Mouse (Mus musculus) midbrain, embryonic 12.5 days (tissue): ENCODE data around the gene Tubb4b. TPM values are rescaled to one million over a fixed set of nuclear protein-coding genes. Genes with fewer than 3 reads are reported as not detected.

Source experiments
- ATAC-seq: fragments of 200-750 bp; cut with Nextera tagmentation; 2 replicates; pipeline ENCODE4 v1.8.0; 2017; ENCODE audit warnings: low read depth, moderate TSS enrichment, moderate library complexity; ENCODE audit not compliant: low FRiP score
- H3K27ac ChIP-seq: fragments of 300-500 bp; sonication (generic); replicated peaks from 2 replicates; pipeline ENCODE4 v1.5.1; 2016; ENCODE audit warnings: mild to moderate bottlenecking
- H3K27me3 ChIP-seq: fragments of 300-500 bp; sonication (generic); 2 replicates; pipeline ENCODE4 v1.6.1; 2016; ENCODE audit warnings: mild to moderate bottlenecking
- H3K36me3 ChIP-seq: fragments of 300-500 bp; sonication (generic); 2 replicates; pipeline ENCODE4 v1.6.1; 2016
- H3K4me1 ChIP-seq: fragments of 300-500 bp; sonication (generic); 2 replicates; pipeline ENCODE4 v1.6.1; 2016
- H3K4me2 ChIP-seq: fragments of 300-500 bp; sonication (generic); replicated peaks from 2 replicates; pipeline ENCODE4 v1.6.1; 2016; ENCODE audit warnings: mild to moderate bottlenecking, moderate library complexity
- H3K4me3 ChIP-seq: fragments of 300-500 bp; sonication (generic); 2 replicates; pipeline ENCODE4 v1.5.1; 2016; ENCODE audit warnings: mild to moderate bottlenecking
- H3K9ac ChIP-seq: fragments of 300-500 bp; sonication (generic); replicated peaks from 2 replicates; pipeline ENCODE4 v1.6.1; 2016; ENCODE audit warnings: mild to moderate bottlenecking, moderate library complexity
- H3K9me3 ChIP-seq: fragments of 300-500 bp; sonication (generic); 2 replicates; pipeline ENCODE4 v1.6.1; 2016; ENCODE audit warnings: mild to moderate bottlenecking
- WGBS: fragments of 180-500 bp; shearing (Covaris S2); methylation state at CpG from one replicate; pipeline ENCODE4 v1.1.7; 2016; 5-methylcytosine and 5-hydroxymethylcytosine counted together
- polyA plus RNA-seq: library from polyadenylated mRNA; unstranded; fragments of >200 nt; fragmentation: Nextera tagmentation; extraction: Ambion mirVana; gene quantifications from 2 replicates; pipeline ENCODE4 v1.2.1, GENCODE M21; 2016

Tubb4b gene
- polyA plus RNA-seq, 1 experiment from 2014 or later, result 476 TPM

GRCm38 (mm10) chr2:25195211-25196156 is 29.0 kb downstream of the Tubb4b start:
- H3K27ac ChIP-seq, result no peak overlapping the region
- peaks cover 44% of the 10 kb centered on the region for H3K27me3 ChIP-seq
- H3K36me3 ChIP-seq, result peaks cover 11% of the 10 kb centered on the region
- H3K9ac ChIP-seq, result no peak overlapping the region
- no peaks in the 10 kb centered on the region for H3K9me3 ChIP-seq
- peak overlapping the region; percentile 21; the same call in 1 of the 2 replicates for H3K4me2 ChIP-seq
- 0 out of 2 replicates have a peak overlapping the region, but pooled peaks have one; percentile 3 for H3K4me3 ChIP-seq
- no peak for ATAC-seq
- WGBS, result 21% methylated on average over 55 of the region's 55 CpGs
- peaks cover 12% of the 10 kb centered on the region for H3K4me1 ChIP-seq

- peaks cover 12% of the 10 kb centered on the region for H3K4me1 ChIP-seq
- no peak for ATAC-seq
- H3K4me2 ChIP-seq, result no peak overlapping the region
- no peak overlapping the region for H3K27ac ChIP-seq
- no peaks in the 10 kb centered on the region for H3K9me3 ChIP-seq
- no peak overlapping the region for H3K4me3 ChIP-seq
- 89% methylated on average over 17 of the region's 17 CpGs for WGBS
- H3K36me3 ChIP-seq, result peaks cover 2% of the 10 kb centered on the region
- peaks cover 44% of the 10 kb centered on the region for H3K27me3 ChIP-seq
- no peak overlapping the region for H3K9ac ChIP-seq
Measured at GRCm38 (mm10) chr2:25194486-25195171, 29.9 kb downstream of the Tubb4b start.

GRCm38 (mm10) chr2:25194006-25194405 is 30.5 kb downstream of the Tubb4b start:
- H3K27me3 ChIP-seq, result peaks cover 44% of the 10 kb centered on the region
- H3K4me2 ChIP-seq, result no peak overlapping the region
- H3K27ac ChIP-seq, result no peak overlapping the region
- no peak overlapping the region for H3K4me3 ChIP-seq
- H3K4me1 ChIP-seq, result peaks cover 12% of the 10 kb centered on the region
- H3K36me3 ChIP-seq, result no peaks in the 10 kb centered on the region
- no peak overlapping the region for H3K9ac ChIP-seq
- H3K9me3 ChIP-seq, result no peaks in the 10 kb centered on the region
- WGBS, result 78% methylated on average over 5 of the region's 5 CpGs
- ATAC-seq, result no peak

GRCm38 (mm10) chr2:25193330-25193770 is 31.2 kb downstream of the Tubb4b start:
- peaks cover 44% of the 10 kb centered on the region for H3K27me3 ChIP-seq
- H3K4me3 ChIP-seq, result no peak overlapping the region
- H3K4me2 ChIP-seq, result 0 out of 2 replicates have a peak overlapping the region, but pooled peaks have one; percentile 11
- no peaks in the 10 kb centered on the region for H3K9me3 ChIP-seq
- WGBS, result 3% methylated on average over 6 of the region's 6 CpGs
- H3K27ac ChIP-seq, result 0 out of 2 replicates have a peak overlapping the region, but pooled peaks have one; percentile 2
- H3K4me1 ChIP-seq, result peaks cover 12% of the 10 kb centered on the region
- H3K36me3 ChIP-seq, result no peaks in the 10 kb centered on the region
- ATAC-seq, result peak; percentile 80
- H3K9ac ChIP-seq, result no peak overlapping the region

GRCm38 (mm10) chr2:25187841-25188240 is 36.7 kb downstream of the Tubb4b start:
- Histone ChIP-seq H3K27me3 (0 out of 2 replicates have a peak, but pooled peaks cover 5% of the 10 kb centered on the region), H3K4me1 (peaks cover 36% of the 10 kb centered on the region), H3K4me2 (no peak overlapping the region), H3K36me3 (0 out of 2 replicates have a peak, but pooled peaks cover 5% of the 10 kb centered on the region), H3K27ac (no peak overlapping the region), H3K9me3 (no peaks in the 10 kb centered on the region), H3K4me3 (no peak overlapping the region), H3K9ac (no peak overlapping the region)
- ATAC-seq, result no peak
- 87% methylated on average over 6 of the region's 6 CpGs for WGBS

- peak overlapping the region; percentile 98 for H3K27ac ChIP-seq
- H3K9ac ChIP-seq, result peak overlapping the region; percentile 68; the same call in 1 of the 2 replicates
- WGBS, result 31% methylated on average over 5 of the region's 5 CpGs
- no peaks in the 10 kb centered on the region for H3K9me3 ChIP-seq
- H3K27me3 ChIP-seq, result 0 out of 2 replicates have a peak, but pooled peaks cover 5% of the 10 kb centered on the region
- 0 out of 2 replicates have a peak, but pooled peaks cover 5% of the 10 kb centered on the region for H3K36me3 ChIP-seq
- peak overlapping the region; percentile 75 for H3K4me2 ChIP-seq
- peak overlapping the region; percentile 46 for H3K4me3 ChIP-seq
- peaks cover 40% of the 10 kb centered on the region for H3K4me1 ChIP-seq
- ATAC-seq, result no peak
Measured at GRCm38 (mm10) chr2:25186575-25186930, 37.9 kb downstream of the Tubb4b start.

GRCm38 (mm10) chr2:25185625-25186574 is 38.6 kb downstream of the Tubb4b start:
- 0 out of 2 replicates have a peak, but pooled peaks cover 5% of the 10 kb centered on the region for H3K36me3 ChIP-seq
- H3K4me2 ChIP-seq, result peak overlapping the region; percentile 75
- H3K4me3 ChIP-seq, result peak overlapping the region; percentile 46
- peaks cover 40% of the 10 kb centered on the region for H3K4me1 ChIP-seq
- peak; percentile 83 for ATAC-seq
- H3K27ac ChIP-seq, result peak overlapping the region; percentile 98
- H3K27me3 ChIP-seq, result 0 out of 2 replicates have a peak, but pooled peaks cover 5% of the 10 kb centered on the region
- 1% methylated on average over 61 of the region's 64 CpGs for WGBS
- H3K9ac ChIP-seq, result peak overlapping the region; percentile 68
- no peaks in the 10 kb centered on the region for H3K9me3 ChIP-seq

GRCm38 (mm10) chr2:25184496-25184895 is 40.0 kb downstream of the Tubb4b start:
- H3K4me2 ChIP-seq, result peak overlapping the region; percentile 75
- no peaks in the 10 kb centered on the region for H3K9me3 ChIP-seq
- H3K4me3 ChIP-seq, result peak overlapping the region; percentile 46; the same call in 1 of the 2 replicates
- peaks cover 49% of the 10 kb centered on the region for H3K4me1 ChIP-seq
- H3K27me3 ChIP-seq, result 0 out of 2 replicates have a peak, but pooled peaks cover 6% of the 10 kb centered on the region
- WGBS, result 92% methylated on average over 7 of the region's 7 CpGs
- ATAC-seq, result no peak
- H3K36me3 ChIP-seq, result 0 out of 2 replicates have a peak, but pooled peaks cover 5% of the 10 kb centered on the region
- no peak overlapping the region for H3K9ac ChIP-seq
- peak overlapping the region; percentile 98 for H3K27ac ChIP-seq

GRCm38 (mm10) chr2:25183336-25183735 is 41.2 kb downstream of the Tubb4b start:
- H3K9ac ChIP-seq, result no peak overlapping the region
- 0 out of 2 replicates have a peak, but pooled peaks cover 9% of the 10 kb centered on the region for H3K27me3 ChIP-seq
- H3K4me3 ChIP-seq, result peak overlapping the region; percentile 85
- peak overlapping the region; percentile 98 for H3K27ac ChIP-seq
- WGBS, result 74% methylated on average over 2 of the region's 2 CpGs
- no peak for ATAC-seq
- H3K36me3 ChIP-seq, result 0 out of 2 replicates have a peak, but pooled peaks cover 5% of the 10 kb centered on the region
- peaks cover 60% of the 10 kb centered on the region for H3K4me1 ChIP-seq
- H3K9me3 ChIP-seq, result no peaks in the 10 kb centered on the region
- H3K4me2 ChIP-seq, result peak overlapping the region; percentile 75

GRCm38 (mm10) chr2:25182664-25183063 is 41.8 kb downstream of the Tubb4b start:
- H3K27ac ChIP-seq, result peak overlapping the region; percentile 98
- 3% methylated on average over 6 of the region's 6 CpGs for WGBS

More at GRCm38 (mm10) chr2:25182664-25183063, 41.8 kb downstream of the Tubb4b start:
- Histone ChIP-seq H3K9ac (peak overlapping the region; percentile 46), H3K9me3 (no peaks in the 10 kb centered on the region), H3K36me3 (0 out of 2 replicates have a peak, but pooled peaks cover 5% of the 10 kb centered on the region), H3K4me1 (peaks cover 66% of the 10 kb centered on the region), H3K27me3 (0 out of 2 replicates have a peak, but pooled peaks cover 9% of the 10 kb centered on the region), H3K4me2 (peak overlapping the region; percentile 75), H3K4me3 (peak overlapping the region; percentile 85)
- ATAC-seq, result no peak
